Mouse (Mus musculus) heart, embryonic 15.5 days (tissue): ENCODE data around the gene AL732309.1. TPM values are rescaled to one million over a fixed set of nuclear protein-coding genes. Genes with fewer than 3 reads are reported as not detected.

Experiments
- ATAC-seq: fragments of 200-750 bp; cut with Nextera tagmentation; replicated peaks from 2 replicates; pipeline ENCODE4 v1.8.0; 2017; ENCODE audit warnings: low read depth, moderate TSS enrichment; ENCODE audit not compliant: insufficient number of reproducible peaks, insufficient read depth, low FRiP score
- H3K27ac ChIP-seq: fragments of 300-500 bp; sonication (generic); 2 replicates; pipeline ENCODE4 v1.5.1; 2015; ENCODE audit warnings: mild to moderate bottlenecking, inconsistent platforms
- H3K27me3 ChIP-seq: fragments of 300-500 bp; sonication (generic); 2 replicates; pipeline ENCODE4 v1.6.1; 2015; ENCODE audit warnings: inconsistent platforms
- H3K36me3 ChIP-seq: fragments of 300-500 bp; sonication (generic); 2 replicates; pipeline ENCODE4 v1.6.1; 2015; ENCODE audit warnings: mild to moderate bottlenecking, inconsistent platforms
- H3K4me1 ChIP-seq: fragments of 300-500 bp; sonication (generic); replicated peaks from 2 replicates; pipeline ENCODE4 v1.6.1; 2015; ENCODE audit warnings: inconsistent platforms
- H3K4me2 ChIP-seq: fragments of 300-500 bp; sonication (generic); 2 replicates; pipeline ENCODE4 v1.6.1; 2015; ENCODE audit warnings: inconsistent platforms, mild to moderate bottlenecking, moderate library complexity
- H3K4me3 ChIP-seq: fragments of 300-500 bp; sonication (generic); 2 replicates; pipeline ENCODE4 v1.5.1; 2015; ENCODE audit warnings: mild to moderate bottlenecking, inconsistent platforms
- H3K9ac ChIP-seq: fragments of 300-500 bp; sonication (generic); 2 replicates; pipeline ENCODE4 v1.6.1; 2015; ENCODE audit warnings: mild to moderate bottlenecking, inconsistent platforms
- H3K9me3 ChIP-seq: fragments of 300-500 bp; sonication (generic); replicated peaks from 2 replicates; pipeline ENCODE4 v1.6.1; 2016; ENCODE audit warnings: inconsistent platforms
- WGBS: fragments of 180-500 bp; shearing (Covaris S2); methylation state at CpG from one replicate; pipeline ENCODE4 v1.1.7; 2015; ENCODE audit warnings: mixed read lengths; 5-methylcytosine and 5-hydroxymethylcytosine counted together
- polyA plus RNA-seq: library from polyadenylated mRNA; unstranded; fragments of >200 nt; fragmentation: Nextera tagmentation; extraction: Ambion mirVana; gene quantifications from 2 replicates; pipeline ENCODE4 v1.2.1, GENCODE M21; 2015

AL732309.1 gene
- polyA plus RNA-seq, 1 experiment from 2014 or later = 2.3 TPM

DNA sequence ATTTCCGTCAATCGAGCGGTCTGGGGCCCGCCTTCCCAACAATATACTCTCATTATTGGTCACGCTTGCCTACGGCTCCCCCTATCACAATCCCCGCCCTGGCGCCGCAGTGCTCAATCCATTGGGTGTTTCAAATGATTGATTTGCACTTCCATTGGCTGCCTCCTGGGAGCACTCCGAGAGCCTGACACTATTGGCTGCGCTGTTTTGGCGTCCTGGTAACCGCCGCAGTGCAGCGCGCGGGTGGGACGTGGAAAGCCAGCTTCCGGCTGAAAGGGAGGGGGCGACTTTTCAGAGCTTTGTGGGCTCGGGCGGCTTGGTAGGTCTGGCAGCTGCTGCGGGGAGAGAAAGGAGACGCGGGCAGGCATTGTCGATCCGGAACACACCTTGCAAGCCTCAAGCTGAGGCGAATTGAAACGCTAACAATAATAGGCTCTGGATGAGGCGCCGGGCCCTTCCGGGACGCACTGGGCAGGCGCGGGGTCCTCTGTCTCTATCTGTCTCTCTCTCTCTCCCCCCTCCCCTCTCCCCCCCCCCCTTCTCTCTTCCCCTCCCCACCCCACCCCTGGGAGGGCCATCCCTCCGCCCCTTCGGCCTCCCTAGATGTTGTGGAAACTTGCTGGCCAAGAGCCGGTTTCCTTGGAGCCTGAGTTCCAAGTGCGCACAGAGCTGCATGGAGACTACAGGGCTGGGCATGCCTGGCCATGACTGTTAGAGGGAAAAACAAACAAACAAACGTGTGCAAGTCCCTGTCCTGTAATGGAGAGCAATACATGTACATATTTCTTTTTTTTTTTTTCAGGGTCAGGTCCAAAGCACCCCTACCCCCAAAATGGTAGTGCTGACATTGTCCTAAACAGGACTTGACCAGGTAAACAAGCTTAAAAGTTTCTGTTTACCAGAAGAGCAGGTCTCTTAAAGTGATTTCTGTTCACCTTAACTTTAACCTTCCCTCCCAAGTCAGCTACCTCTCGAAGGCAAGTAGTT, 21.6 kb downstream of the AL732309.1 start:
- H3K27ac ChIP-seq = peak overlapping the region; percentile 98
- peak; percentile 94 for ATAC-seq
- H3K9me3 ChIP-seq = no peaks in the 10 kb centered on the region
- H3K4me2 ChIP-seq = peak overlapping the region; percentile 61
- H3K36me3 ChIP-seq = peaks cover 11% of the 10 kb centered on the region; the same call in 1 of the 2 replicates
- peak overlapping the region; percentile 55 for H3K4me3 ChIP-seq
- H3K9ac ChIP-seq = peak overlapping the region; percentile 61
- H3K27me3 ChIP-seq = peaks cover 8% of the 10 kb centered on the region; the same call in 1 of the 2 replicates
- WGBS = 2% methylated on average over 41 of the region's 41 CpGs
- H3K4me1 ChIP-seq = peaks cover 25% of the 10 kb centered on the region

DNA sequence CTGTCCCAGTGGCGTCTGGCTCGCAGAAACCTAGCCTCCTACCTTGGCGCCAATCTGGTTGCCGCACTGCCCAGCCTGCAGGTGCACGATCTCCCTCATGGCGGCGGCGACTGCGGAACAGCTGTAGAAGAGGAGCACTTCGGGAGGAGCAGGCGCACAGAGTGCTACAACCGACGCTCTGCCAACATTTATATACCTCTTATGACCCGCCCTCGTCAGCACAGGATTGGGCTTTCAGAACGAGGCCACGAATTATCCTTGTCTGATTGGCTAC, 22.2 kb downstream of the AL732309.1 start, which contains the start of gene Tubb4b:
TSS of gene Tubb4b (minus strand) at position 211 of the 274 bp plus-strand sequence.
- no peak for ATAC-seq
- 0% methylated on average over 17 of the region's 17 CpGs for WGBS

DNA sequence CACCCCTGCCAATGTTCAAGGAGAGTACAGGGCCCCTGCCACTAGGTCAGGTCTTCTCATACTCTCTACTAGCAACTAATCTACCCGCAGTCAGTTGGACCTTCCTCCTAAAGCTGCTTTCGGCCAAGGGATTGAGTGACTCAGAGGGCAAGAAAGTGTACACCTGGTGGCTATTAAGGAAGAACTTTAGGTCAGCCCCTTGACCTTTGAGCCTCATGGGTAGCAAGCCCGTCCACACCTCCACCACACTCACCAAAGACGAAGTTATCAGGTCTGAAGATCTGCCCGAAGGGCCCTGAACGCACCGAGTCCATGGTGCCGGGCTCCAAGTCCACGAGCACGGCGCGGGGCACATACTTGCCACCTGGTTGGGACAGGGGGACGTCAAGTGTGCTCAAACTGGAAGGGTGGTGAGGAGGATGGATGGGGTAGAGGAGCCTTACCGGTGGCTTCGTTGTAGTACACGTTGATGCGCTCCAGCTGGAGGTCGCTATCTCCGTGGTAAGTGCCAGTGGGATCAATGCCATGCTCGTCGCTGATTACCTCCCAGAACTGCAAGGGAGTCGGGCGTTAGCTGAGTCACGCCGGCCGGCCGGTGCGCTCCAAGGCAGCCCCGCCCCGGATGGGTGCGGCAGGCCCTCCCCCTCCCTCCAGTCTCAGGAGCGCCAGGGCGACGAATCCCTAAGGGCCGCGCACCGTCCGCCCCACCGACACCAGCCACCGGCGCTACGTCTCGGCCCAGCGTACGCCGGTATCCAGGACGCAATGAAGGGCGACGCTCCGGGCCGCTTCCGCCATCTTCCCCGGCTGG, 22.8 kb downstream of the AL732309.1 start:
- Histone ChIP-seq H3K36me3 (peaks cover 11% of the 10 kb centered on the region; the same call in 1 of the 2 replicates), H3K27ac (peak overlapping the region; percentile 92), H3K27me3 (no peaks in the 10 kb centered on the region), H3K4me1 (peaks cover 23% of the 10 kb centered on the region), H3K4me2 (peak overlapping the region; percentile 85), H3K4me3 (peak overlapping the region; percentile 73), H3K9ac (peak overlapping the region; percentile 76), H3K9me3 (no peaks in the 10 kb centered on the region)
- ATAC-seq = peak; percentile 36
- WGBS = 2% methylated on average over 44 of the region's 53 CpGs

More for the DNA sequence above, 22.2 kb downstream of the AL732309.1 start, which contains the start of gene Tubb4b:
- 0 out of 2 replicates have a peak, but pooled peaks cover 2% of the 10 kb centered on the region for H3K27me3 ChIP-seq
- peak within 1 kb of the TSS; percentile 73 for H3K4me3 ChIP-seq
- H3K36me3 ChIP-seq = peaks cover 11% of the 10 kb centered on the region; the same call in 1 of the 2 replicates
- H3K4me1 ChIP-seq = peaks cover 25% of the 10 kb centered on the region
- H3K9me3 ChIP-seq = no peaks in the 10 kb centered on the region
- peak within 1 kb of the TSS; percentile 98 for H3K27ac ChIP-seq
- H3K9ac ChIP-seq = peak within 1 kb of the TSS; percentile 76
- H3K4me2 ChIP-seq = peak within 1 kb of the TSS; percentile 85

DNA sequence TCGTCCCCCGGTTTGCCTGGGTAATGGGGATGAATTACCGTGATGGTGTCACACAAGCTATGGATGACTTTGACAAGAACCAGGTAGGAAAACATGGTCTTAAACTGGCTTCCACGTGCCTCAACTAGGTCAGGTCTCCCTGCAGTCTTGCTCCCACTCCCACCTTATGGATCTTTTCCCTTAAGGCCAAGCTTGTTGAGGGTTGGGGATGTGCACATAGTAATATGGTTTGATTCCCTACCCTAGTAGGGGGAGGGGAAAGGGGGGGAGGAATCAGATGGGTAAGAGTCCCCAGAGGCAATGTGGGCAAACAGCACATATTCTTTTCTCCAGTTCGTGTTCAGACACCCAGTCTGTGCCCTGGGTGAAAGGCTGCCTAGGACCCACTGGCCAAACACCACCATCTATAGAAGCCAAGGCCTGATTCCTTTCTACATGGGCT, 25.3 kb downstream of the AL732309.1 start:
- H3K4me3 ChIP-seq = no peak overlapping the region
- no peak overlapping the region for H3K4me2 ChIP-seq
- H3K27ac ChIP-seq = no peak overlapping the region
- no peaks in the 10 kb centered on the region for H3K9me3 ChIP-seq
- WGBS = 70% methylated on average over 5 of the region's 5 CpGs
- ATAC-seq = no peak
- H3K36me3 ChIP-seq = peaks cover 11% of the 10 kb centered on the region; the same call in 1 of the 2 replicates
- H3K9ac ChIP-seq = no peak overlapping the region
- H3K4me1 ChIP-seq = peaks cover 15% of the 10 kb centered on the region
- H3K27me3 ChIP-seq = no peaks in the 10 kb centered on the region

DNA sequence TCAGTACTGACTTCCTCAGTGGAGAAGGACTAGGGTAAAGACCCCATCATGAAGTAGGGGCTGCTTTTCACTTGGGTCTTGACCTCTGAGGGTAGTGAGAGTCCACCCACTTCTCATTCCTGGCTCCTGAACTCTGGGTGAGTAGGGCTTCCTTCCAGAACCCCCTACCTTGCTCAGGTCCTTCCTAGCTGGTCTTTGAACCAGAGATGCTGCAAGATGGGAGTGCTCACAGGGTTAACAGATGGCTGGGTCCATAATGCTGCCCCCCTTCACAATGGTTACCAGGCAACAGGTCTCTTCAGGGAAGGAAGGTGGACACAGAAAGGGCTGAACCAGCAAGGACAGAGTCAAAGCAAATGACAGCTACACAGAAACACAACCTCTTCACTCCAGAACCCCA, 28.2 kb downstream of the AL732309.1 start, which contains the start of gene Fam166a:
TSS of gene Fam166a (plus strand) at position 301 of the 400 bp plus-strand sequence.
- peaks cover 3% of the 10 kb centered on the region for H3K4me1 ChIP-seq
- no peak within 1 kb of the TSS for H3K9ac ChIP-seq
- no peak for ATAC-seq
- H3K4me3 ChIP-seq = no peak within 1 kb of the TSS
- peaks cover 11% of the 10 kb centered on the region; the same call in 1 of the 2 replicates for H3K36me3 ChIP-seq
- no peaks in the 10 kb centered on the region for H3K9me3 ChIP-seq
- H3K27me3 ChIP-seq = 0 out of 2 replicates have a peak, but pooled peaks cover 4% of the 10 kb centered on the region
- no peak within 1 kb of the TSS for H3K4me2 ChIP-seq
- no peak within 1 kb of the TSS for H3K27ac ChIP-seq

DNA sequence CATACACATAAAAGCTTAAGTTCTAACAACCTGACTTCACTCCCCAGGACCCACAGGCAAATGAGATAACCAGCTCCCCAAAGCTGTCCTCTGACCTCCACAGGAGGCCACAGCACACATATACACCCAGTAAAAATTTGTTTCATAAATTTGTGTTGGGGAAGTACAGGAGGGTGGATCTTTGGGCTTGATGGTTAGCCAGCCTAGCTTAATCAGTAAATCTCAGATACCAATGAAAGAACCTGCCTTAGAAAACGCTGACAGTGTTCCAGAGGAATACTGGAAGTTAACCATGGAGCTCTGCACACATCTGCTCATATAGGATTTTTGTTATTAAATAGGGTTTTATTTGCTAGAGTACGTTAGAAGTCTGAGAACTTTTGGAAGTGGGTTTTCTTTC, 29.0 kb downstream of the AL732309.1 start:
- ATAC-seq = no peak
- no peak overlapping the region for H3K9ac ChIP-seq
- H3K4me2 ChIP-seq = no peak overlapping the region
- no peak overlapping the region for H3K4me3 ChIP-seq
- H3K27me3 ChIP-seq = 0 out of 2 replicates have a peak, but pooled peaks cover 11% of the 10 kb centered on the region
- 51% methylated on average over 2 of the region's 2 CpGs for WGBS
- no peaks in the 10 kb centered on the region for H3K4me1 ChIP-seq
- no peak overlapping the region for H3K27ac ChIP-seq
- H3K9me3 ChIP-seq = no peaks in the 10 kb centered on the region
- peaks cover 11% of the 10 kb centered on the region; the same call in 1 of the 2 replicates for H3K36me3 ChIP-seq

DNA sequence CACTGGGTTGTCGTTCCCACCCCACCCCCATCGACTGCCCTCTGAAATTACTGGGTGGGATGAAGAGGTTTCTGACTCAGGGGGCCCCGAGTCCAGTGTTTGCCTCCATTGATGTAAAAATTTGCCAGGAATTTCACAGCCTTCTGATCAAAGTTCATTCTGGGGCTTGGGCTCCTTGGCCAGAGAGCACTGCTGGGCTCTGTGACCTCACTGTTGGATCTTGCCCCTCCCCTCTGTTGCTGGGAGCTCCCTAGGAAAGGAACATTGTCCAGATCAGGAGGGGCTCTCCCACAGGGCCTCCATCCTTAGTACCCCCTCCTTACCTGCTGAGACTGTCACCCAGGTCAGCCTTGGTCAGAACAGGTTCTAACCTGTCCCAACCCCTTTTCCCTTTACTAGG, 32.2 kb downstream of the AL732309.1 start, which contains the start of gene Stpg3:
TSS of gene Stpg3 (minus strand) at position 194 of the 400 bp plus-strand sequence.
- H3K27me3 ChIP-seq = 0 out of 2 replicates have a peak, but pooled peaks cover 11% of the 10 kb centered on the region
- no peak for ATAC-seq
- no peak within 1 kb of the TSS for H3K9ac ChIP-seq
- H3K4me3 ChIP-seq = no peak within 1 kb of the TSS
- no peaks in the 10 kb centered on the region for H3K36me3 ChIP-seq
- WGBS = 63% methylated on average over 3 of the region's 3 CpGs
- no peak within 1 kb of the TSS for H3K4me2 ChIP-seq
- no peak within 1 kb of the TSS for H3K27ac ChIP-seq
- H3K4me1 ChIP-seq = peaks cover 16% of the 10 kb centered on the region
- no peaks in the 10 kb centered on the region for H3K9me3 ChIP-seq

DNA sequence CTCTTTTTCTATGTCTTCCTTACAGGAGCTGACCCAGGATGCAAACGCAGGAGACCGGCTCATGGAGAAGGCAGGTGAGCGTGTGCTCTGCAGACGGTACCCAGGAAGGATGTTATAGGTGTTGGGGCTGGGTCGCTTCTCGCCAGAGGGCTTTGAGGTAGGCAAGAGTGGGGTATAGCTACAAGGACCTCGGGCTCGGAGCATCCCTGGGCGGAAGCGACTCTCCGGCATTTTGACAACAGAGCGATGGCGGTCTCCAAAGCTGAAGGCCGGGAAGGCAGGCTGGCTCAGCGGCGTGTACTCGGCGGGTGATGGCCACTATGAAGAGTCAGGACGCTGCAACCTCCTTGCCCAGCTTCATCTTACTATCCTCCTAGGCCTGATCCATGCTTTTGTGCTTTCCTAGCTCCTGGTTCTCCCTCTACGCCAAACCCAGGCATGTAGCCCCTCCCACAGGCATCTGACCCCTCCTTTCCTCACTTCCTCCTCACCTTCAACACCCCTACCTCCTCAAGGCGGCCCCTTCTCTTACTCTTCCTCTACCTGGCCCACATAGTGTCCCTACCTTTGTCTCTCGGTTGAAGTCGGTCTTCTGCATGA, 33.3 kb downstream of the AL732309.1 start:
- no peak for ATAC-seq
- H3K9me3 ChIP-seq = no peaks in the 10 kb centered on the region
- 0 out of 2 replicates have a peak, but pooled peaks cover 11% of the 10 kb centered on the region for H3K27me3 ChIP-seq
- H3K9ac ChIP-seq = no peak overlapping the region
- no peak overlapping the region for H3K4me3 ChIP-seq
- WGBS = 55% methylated on average over 23 of the region's 23 CpGs
- H3K27ac ChIP-seq = no peak overlapping the region
- H3K36me3 ChIP-seq = peaks cover 6% of the 10 kb centered on the region; the same call in 1 of the 2 replicates
- H3K4me1 ChIP-seq = peaks cover 20% of the 10 kb centered on the region
- H3K4me2 ChIP-seq = no peak overlapping the region

DNA sequence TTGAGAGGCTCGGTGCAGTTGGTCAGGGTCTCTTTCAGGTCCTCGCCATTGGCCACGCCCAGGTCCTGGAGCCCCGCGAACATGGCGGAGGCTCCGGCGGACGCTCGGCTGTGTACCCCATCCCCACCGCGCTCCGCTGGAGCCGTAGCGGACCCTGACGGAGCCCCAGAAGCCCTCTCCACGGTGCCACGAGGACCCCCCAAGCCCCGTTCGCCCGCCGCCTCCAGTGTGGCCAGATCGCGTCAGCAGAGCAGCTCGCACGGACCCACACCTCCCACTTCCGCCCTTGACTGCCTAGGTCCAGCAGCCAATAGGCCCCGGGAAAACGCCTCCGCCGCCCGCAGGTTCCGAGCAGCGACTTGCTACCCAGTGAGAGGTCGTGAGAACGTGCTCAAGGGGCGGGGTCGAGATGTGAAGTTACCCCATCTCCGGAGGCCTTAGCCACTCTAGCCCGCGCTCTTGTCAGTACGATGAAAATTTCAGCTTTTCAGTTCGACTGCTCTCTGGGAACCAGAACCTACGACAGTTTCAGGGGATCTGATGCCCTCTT, 35.5 kb downstream of the AL732309.1 start, which contains the start of gene Nelfb:
TSS of gene Nelfb (minus strand) at position 369 of the 550 bp plus-strand sequence.
- no peaks in the 10 kb centered on the region for H3K9me3 ChIP-seq
- peak within 1 kb of the TSS; percentile 75 for H3K4me2 ChIP-seq
- H3K36me3 ChIP-seq = peaks cover 22% of the 10 kb centered on the region
- H3K9ac ChIP-seq = peak within 1 kb of the TSS; percentile 80
- ATAC-seq = peak; percentile 92
- H3K4me3 ChIP-seq = peak within 1 kb of the TSS; percentile 63
- peak within 1 kb of the TSS; percentile 88 for H3K27ac ChIP-seq
- 0 out of 2 replicates have a peak, but pooled peaks cover 11% of the 10 kb centered on the region for H3K27me3 ChIP-seq
- peaks cover 20% of the 10 kb centered on the region for H3K4me1 ChIP-seq
- WGBS = under 1% methylated on average over 44 of the region's 44 CpGs

DNA sequence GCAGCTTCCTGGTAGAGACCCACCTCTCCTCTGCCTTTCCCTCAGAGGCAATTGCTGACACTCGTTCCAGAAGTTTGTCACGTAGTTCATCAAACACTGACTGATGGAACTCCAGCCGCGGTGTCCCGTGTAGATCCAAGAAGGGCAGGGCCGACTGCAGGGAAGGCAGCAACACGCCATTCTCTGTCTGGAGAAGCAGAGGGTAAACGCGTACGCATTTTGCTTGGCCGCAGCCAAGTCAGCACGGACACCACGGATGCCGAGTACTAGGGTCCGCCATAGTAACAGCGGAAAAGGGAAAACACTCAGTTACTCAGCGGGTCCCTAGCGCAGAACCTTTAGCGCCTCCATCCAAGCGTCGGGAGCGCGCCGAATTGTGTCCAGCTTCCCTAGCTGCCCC, 36.0 kb downstream of the AL732309.1 start:
- 0 out of 2 replicates have a peak, but pooled peaks have one; percentile 5 for ATAC-seq
- Histone ChIP-seq H3K4me3 (peak overlapping the region; percentile 63), H3K36me3 (peaks cover 27% of the 10 kb centered on the region), H3K27me3 (0 out of 2 replicates have a peak, but pooled peaks cover 11% of the 10 kb centered on the region), H3K4me2 (peak overlapping the region; percentile 75), H3K9me3 (no peaks in the 10 kb centered on the region), H3K4me1 (peaks cover 20% of the 10 kb centered on the region), H3K27ac (peak overlapping the region; percentile 88), H3K9ac (peak overlapping the region; percentile 80)
- WGBS = 1% methylated on average over 24 of the region's 24 CpGs
